Mouse (Mus musculus) layer of hippocampus, adult 18-20 months (tissue): Measurements from ENCODE around the gene Fezf2. TPM values are rescaled to one million over a fixed set of nuclear protein-coding genes. Genes with fewer than 3 reads are reported as not detected.

Source experiments
- DNase-seq, 2 experiments: peaks; one replicate each; pipeline ENCODE4 v3.0.0; 2022; ENCODE audit warnings: low spot score in 2 of 2
- total RNA-seq, 2 experiments: library from RNA; stranded (reverse); gene quantifications; 2 replicates each; pipeline ENCODE4 v1.2.3; 2021

The Fezf2 gene
- total RNA-seq, 2 experiments from 2014 or later: 47.7 to 55.3 TPM

DNA sequence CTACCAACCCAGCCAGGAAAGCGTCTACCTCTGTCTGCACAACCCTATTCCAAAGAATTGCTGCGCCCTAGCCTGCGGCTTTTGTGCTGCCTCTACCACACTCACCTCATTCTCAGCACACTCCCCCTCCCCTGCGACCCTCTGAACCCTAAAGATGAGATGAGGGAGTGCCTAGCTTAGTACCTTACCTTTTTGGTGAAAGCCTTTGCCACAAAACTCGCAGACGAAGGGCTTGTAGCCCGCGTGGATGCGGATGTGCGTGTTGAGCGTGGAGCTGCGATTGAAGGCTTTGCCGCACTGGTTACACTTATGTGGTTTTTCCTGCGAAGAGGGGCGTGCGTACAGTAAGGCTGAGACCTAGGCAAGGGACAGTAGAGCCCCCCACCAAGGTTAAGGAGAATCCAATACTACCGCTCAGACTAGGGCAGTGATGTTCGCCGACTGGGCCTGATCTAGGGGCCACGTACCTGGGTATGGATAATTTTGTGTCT is 4.5 kb downstream of the Fezf2 start:
- no peak for DNase-seq

DNA sequence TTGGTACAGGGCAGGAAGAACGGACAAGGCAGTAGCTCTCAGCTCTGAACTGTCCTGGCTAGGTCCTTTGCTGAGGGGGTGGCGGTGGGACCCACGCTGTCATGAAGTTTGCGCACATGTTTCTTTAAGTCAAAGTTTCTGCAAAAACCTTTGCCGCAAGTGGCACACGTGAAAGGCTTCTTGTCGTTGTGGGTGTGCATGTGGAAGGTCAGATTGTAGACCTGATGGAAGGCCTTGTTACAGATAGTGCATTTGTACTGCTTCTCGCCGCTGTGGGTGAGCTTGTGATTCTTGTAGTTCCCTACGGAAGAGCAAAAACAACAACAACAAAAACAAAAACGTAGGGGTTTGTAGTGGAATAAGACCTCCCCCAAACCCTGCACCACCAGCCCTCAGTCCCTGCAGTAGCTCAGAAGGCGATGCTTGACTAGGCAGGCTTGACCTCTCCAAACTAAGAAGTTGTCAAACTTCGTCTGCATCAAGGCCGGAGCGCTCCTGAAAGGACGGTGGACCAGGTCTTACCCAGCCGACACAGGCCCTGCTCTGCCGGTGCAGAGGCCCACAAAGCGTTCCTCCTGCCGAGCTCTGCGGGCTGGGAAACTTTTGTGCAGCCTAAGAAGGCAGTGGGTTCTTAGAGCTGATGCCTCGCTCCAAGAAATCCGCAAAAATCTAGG is 5.4 kb downstream of the Fezf2 start:
- no peak for DNase-seq

DNA sequence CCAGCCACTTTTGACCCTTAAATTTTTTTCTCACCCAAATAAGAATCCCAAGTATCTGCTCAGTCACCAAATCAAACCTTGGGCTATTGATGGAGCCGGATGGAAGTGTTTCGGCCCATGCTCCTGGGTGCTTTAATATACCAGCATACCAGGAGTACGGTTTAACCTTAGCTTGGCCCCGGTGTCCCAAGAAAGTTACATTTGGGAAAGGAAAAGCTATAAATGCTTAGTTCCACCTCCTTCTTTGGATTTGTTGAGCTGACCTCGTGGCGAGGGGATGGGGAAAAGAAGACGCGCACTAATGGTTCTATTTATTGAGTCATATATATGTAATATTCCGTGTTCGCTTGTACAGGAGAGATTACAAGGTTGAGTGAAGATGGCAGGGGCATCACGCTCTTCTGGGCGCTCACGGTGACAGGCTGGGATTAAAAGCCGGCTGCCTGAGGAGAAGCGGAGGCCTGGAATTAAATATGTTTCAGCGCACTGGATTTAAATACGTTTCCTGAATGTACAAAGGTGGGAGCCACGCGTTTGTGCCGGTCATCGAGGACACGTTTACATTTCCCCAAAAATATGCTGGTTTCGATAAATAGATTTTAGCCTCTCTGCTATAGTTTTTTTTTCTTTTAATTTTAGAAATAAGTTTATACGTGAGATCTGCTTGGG is 6.1 kb downstream of the Fezf2 start:
- no peak for DNase-seq

DNA sequence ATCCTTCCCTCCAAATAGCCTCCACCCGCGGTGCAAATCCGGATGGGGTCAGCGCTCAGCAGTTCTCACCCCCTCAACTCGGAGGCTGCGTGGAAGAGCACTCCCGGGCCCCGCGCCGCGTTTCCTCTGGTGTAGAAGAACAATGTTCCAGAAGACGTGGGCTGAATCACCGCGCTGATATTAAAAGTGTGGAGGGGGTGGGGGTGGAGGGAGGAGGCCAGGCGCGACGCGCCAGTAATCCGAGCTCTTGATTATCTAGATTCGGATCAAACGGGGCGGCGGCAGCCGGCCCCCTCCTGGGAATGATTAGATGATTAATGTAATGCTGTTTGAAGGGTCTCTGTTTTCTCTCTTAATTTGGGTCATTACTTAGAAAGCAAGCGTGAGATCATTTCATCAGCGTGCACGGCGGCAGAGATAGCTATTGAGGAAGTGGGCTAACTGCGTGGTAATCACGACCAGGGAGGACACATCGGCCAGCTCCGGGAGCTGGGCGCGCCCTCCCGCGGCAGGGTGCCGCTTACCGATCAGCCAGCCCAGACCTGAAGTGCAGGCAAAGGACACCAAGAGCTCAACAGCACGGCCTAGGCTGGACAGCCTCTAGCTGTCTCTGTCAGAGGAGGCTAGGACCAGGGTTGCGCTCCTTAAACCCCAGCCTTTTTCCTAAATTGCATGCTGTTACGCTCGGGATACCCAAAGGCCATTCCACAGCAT is 6.8 kb downstream of the Fezf2 start:
- DNase-seq: peak in 1 of 2 experiments; percentile 53

DNA sequence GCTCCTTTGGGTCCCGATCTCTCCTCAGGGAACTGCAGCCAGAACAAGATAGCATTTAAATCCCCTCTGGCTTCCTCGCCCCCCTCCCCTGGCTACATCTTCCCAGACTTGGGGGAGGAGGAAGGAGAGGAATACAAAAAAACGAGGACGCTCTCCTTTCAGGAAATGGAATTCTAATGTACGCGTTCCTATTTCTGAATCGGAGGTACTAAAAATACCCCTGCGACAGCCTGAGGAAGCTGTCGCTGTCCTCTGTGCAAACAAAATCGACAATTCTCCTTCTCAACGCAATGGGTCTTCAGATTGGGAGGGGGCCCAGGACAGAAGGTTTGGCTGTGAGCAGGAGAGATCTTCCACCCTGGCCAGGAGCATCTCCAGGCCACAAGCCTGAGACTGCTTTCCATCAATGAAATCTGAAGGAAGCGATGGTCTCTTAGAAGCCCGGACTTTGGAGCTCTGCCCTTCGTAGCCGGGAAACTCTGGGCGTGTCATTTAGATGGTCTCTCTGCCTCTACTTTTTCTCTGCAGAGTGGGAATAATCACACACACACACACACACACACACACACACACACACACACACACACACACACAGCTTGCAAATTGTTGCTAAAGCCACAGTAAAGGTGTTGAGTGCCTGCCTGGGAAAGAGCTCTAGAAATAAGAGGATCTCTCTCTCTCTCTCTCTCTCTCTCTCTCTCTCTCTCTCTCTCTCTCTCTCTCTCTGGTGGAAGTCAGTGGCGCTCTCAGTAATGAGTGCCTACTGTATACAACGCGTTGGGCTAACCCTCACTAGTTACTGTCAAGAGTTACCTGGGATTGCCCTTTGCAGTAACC is 7.5 kb downstream of the Fezf2 start:
- DNase-seq: peak in 1 of 2 experiments; percentile 31

DNA sequence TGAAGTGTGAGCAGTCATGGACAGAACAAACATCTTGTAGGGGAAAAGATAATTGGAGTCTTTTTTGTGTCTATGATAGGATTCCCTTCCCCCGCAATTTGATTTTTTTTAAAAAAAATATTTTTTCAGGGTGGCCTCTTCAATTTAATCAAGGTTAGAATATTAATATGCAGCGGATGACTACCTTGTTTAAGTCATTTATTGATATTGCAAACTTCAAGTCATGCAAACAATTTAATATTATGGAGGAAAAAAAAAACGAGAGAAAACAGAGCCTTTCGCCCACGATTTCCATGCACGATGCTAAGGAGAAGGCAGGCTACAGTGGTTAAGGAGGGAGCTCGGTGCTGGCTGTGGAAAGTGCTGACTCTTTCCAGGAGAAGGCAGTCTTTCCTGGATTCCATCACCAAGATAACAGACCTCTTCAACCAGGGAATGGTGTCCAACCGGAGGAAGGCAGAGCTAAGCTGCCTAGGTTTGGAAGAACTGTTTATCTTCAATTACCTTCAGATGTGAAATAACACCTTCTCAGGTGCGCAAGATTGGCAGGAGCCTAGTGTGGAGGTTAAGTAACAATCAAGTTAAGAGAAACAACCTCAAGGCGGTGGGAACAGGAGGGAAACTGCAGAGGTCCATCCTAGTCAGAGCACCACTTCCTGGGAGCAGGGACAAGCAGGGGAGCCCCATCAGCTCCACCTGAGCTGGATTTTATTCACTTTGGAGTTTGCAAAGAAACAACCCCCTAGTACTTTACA is 9.0 kb downstream of the Fezf2 start:
- no peak for DNase-seq

DNA sequence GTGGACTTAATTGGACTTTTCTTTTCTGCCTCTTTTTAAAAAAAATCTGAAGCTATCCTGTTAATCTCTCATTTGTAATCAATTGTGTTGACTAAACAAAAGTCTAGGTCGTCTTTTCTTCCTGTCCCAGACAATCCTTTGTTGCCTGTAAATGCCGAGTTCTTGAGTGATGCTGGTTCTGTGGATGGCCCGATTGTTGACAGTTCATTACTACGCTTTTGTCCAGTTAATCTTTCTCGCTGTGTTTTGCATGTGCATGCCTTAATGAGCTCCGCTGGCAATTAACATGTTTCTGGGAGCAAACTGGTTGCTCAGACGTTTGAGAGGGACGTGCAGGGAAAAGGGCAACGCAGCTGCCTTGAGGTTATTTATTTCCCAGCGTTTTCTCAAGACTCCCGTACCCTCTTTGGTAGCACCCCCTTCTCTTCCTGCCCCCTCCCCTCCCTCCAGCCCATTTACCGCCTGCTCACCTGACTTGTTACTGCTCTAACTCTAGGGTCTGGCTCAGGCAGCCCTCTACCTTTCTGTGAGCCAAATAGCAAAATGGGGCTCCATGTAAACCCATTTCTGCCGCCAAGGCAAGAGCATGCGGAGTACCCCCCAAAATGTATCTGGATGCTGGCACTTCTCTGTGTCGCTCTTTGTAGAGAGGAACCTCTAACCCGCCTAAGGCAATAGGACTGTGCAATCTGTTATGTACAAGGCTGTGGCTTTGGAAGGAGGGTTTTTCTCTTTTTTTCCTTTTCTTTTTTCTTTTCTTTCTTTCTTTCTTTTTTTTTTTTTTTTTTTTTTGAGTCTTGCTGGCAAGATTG is 9.8 kb downstream of the Fezf2 start:
- peak in 1 of 2 experiments; percentile 49 for DNase-seq

DNA sequence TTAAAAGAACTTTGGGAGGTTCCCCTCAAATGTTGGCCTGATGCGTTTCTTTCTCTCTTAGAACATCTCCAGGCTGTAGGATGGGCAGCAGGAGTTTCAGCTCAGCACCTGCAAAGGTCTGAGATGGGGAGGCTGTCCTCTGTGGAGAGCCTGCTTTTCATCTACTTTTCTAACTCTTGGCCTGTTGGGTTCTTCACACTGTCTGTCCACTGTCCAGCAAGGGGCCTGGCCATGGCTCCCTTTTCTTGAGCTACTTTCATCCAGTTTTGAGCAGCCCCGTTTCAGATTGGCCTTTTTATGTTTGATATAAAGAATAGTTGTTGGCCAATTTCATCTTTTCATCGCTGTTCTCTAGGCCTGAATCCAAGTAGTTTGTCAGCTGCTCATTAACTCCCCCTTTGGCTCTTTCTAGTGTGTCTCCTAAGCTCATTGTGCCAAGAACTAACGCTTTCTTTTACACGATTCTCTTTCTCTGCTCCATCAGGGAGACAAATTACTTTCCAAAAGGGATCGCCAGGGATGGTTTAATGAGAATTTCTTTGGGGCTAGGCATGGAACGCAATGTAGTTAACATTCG is 10.5 kb downstream of the Fezf2 start:
- DNase-seq: peak in 1 of 2 experiments; percentile 65

DNA sequence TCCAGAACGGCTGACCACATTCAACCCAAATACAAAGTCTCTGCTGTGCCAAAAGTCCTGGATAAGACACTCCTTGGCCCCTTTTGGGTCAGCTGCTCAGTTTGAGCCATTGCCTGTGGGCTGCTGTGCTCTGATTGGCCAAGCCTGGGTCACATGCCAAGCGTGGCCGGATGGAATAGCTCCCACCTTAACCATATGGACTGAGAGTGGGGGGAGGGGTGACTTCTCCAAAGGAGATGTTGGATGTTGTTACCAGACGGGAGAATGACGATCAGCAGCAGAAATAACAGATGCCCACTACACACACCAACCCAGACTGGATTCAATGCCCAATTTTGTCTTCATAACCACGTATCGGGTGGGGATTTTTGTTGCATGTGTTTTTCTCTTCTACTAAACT is 13.1 kb downstream of the Fezf2 start:
- DNase-seq: no peak

DNA sequence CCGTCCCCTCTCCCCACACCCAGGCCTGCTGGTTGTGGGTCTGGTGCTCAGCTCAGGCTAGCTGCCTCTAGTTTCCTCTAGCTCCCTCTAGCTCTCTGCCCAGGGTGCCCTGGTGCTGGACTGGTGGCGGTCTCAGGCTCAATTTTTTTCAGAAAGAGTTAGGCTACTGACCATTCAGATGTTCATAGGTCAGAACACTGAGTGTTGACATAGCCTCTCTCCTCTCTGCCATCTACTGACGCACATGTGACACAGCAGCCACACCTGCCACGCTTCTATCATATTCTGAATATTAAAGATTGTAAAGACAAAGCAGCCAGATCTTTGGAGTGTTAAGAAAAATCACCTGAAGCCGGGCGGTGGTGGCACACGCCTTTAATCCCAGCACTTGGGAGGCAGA is 14.4 kb downstream of the Fezf2 start:
- DNase-seq: no peak

DNA sequence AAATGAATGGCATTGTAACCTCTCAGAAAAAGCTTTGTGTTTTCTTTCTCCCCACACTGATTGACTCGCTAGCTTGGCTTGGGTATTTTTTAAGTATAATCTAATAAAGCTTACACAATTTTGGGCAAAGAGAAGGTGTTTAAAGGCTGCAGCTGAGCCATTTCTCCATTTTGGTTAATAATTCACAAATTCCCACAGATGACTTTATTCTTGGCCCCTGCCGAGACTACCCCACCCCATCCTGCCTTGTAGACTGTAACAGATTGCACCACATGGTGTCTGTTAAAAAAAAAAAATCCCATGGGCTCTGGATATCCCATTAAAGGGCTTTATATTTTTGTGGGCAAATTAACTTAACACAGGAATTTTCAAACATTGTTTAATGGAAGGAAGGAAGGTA is 44.9 kb downstream of the Fezf2 start:
- DNase-seq: no peak

DNA sequence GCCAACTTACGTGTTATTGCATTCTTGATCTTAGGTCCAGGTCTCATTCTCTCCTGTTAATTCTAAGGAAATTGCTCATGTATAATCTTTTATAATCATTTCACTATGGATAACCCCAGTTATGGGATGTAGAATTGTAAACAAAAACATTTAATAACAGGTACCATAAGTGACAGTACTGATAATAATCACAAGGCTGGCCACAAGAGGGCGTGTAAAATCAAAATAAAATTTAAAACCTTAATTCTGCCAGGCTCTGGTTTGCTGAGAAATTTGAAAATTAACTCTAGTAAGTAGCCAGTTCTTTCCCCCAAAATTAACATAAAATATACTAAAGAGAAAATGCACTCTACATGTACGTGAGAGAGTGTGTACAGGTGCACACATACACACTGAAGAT is 47.3 kb downstream of the Fezf2 start:
- peak in 1 of 2 experiments; percentile 69 for DNase-seq

DNA sequence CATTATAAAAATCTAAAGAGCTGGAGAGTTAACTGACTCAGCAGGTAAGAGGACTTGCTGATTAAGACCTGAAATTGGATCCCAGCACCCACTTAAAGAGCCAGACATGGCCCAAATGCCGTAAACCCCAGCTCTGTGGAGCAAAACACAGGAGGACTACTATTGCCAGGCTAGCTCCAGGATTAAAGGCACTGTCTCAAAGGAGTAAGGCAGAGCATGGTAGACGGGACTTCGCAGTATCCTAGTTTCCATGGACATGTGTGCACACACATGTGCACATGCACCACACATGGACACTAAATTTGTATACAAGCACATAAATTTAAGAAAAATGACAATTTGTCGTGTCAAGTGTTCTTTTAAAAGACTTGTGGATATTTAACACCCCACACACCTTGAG is 47.7 kb downstream of the Fezf2 start:
- DNase-seq: no peak

DNA sequence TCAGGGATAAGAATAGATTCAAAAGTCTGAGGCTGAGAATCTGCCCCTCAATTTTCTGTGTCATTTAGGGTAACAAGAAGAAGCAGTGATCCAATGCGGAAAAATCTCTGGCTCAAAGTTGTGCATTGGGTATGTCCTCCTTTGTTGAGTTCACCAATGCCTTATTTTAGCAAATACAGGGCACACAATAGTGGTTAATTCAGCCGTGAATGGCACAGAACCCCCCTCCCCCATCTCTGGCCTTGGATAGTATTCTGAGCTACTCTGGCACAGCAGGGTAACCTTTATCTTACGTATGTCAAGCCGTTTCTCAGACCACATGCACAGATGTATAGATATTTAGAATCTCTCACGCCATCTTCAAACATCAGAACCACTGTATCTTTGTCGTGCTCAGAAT is 48.3 kb downstream of the Fezf2 start:
- no peak for DNase-seq

DNA sequence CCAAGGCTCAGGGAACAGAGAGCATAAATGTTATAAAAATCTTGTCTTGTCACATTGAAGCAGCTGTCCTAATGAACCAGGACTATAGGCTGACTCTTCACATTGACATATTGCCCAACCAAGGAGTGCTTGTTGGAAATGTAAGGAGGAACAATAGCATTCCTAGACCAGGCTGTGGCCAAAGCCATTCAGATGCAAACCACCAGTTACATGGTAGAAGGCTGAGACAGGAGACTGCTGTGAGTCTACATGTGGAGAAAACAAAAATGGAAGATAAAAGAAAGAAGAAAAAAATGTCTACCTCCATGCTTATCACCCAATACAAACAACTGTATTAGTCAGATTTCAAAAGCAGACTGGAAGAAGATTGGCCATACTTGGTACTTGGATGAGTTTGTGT is 48.8 kb downstream of the Fezf2 start:
- DNase-seq: no peak

DNA sequence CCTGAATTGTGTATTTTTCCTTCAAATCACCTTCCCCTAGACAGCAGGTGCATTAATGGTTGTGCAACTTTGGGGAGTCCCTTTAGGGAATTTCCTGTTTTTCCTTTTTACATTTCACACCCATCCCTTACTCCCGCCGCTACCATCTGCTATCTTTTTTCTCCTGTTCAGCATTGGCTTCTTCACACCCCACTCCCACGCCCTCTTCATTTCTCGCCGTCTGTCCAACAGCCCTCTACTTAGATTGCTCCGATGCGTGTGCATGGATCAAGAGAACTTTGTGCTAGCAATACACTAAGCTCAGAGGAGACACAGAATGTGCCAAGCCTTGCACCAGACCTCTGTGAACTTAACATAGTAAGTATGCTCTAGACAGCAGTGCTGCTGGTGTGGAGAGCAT is 51.6 kb downstream of the Fezf2 start:
- peak; percentile 79 to 87 for DNase-seq
